Comparison of ENCODE assay signal across 11 mouse cellular contexts in the genomic region with DNA sequence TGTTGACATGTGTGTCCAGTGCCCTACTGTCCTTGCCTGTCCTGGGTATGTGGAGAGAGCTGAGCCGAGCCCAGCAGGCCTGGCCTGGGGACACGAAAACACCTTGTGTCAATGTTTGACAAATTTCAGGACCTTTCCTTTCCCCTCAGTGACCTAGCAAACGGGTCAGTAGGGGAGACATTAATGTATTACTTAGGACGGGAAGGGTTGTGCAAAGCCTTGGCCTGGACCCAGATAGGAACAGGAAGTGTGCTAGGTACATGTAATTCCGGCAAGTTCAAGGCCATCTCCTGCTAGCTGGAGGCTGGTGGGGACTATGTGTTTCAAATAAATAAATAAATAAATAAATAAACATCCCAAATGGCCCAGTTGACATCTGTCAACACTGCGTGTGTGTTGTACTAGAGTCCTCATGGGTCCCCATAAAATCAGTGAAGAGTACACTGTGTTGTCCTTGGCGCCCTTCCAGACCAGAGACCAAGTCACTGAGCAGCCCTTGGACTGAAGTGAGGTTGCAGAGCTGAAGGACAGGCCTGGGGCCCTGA. TPM values are rescaled to one million over a fixed set of nuclear protein-coding genes. Genes with fewer than 3 reads are reported as not detected.
DNase-seq lines count a peak whose midpoint lies in the region; ATAC-seq lines count a peak whose summit lies in the region.
"Had no signal": no experiment of that assay in that cellular context is flagged by ENCODE, and none has a peak within 500 bp of the region (broad histone marks: within the 10 kb centered on the region; RNA-seq: fewer than 3 reads in every experiment).

No protein-coding gene starts in this region.

- no peak overlapping the region for H3K4me2 ChIP-seq in liver, embryonic 12.5 days
- H3K4me2 ChIP-seq in forebrain, embryonic 15.5 days (replicated peaks), result no peak overlapping the region
- H3K4me2 ChIP-seq in intestine, embryonic 15.5 days (replicated peaks), result no peak overlapping the region
- H3K4me2 ChIP-seq: neural tube, embryonic 12.5 days had no signal

- peak; percentile 90 to 93 for DNase-seq in adrenal gland, adult (ENCODE audit: inconsistent age in 2 of 2, low spot score in 1 of 2)
- DNase-seq in adrenal gland, postnatal 4 days (ENCODE audit: low spot score in 2 of 2), result no peak
- peak; percentile 38 for DNase-seq in MN1 (ENCODE audit: low spot score)
- DNase-seq in kidney, adult 9 months, result peak; percentile 86
- no peak for DNase-seq in layer of hippocampus, adult 11-12 months (ENCODE audit: low spot score)
- DNase-seq: embryo, embryonic 11 days; right cerebral cortex, postnatal 14 days had no signal

- ATAC-seq in liver, embryonic 12.5 days, result peak; percentile 24
- no peak for ATAC-seq in forebrain, embryonic 15.5 days (replicated peaks)
- no peak for ATAC-seq in intestine, embryonic 15.5 days

- peaks cover 3% of the 10 kb centered on the region; the same call in 1 of the 2 replicates for H3K9me3 ChIP-seq in liver, embryonic 12.5 days (replicated peaks)
- no peaks in the 10 kb centered on the region for H3K9me3 ChIP-seq in forebrain, embryonic 15.5 days
- H3K9me3 ChIP-seq in intestine, embryonic 15.5 days, result no peaks in the 10 kb centered on the region
- H3K9me3 ChIP-seq: neural tube, embryonic 12.5 days had no signal

- H3K27ac ChIP-seq in liver, embryonic 12.5 days, result peak overlapping the region; percentile 88
- H3K27ac ChIP-seq in forebrain, embryonic 15.5 days (replicated peaks), result no peak overlapping the region
- H3K27ac ChIP-seq in intestine, embryonic 15.5 days, result no peak overlapping the region
- H3K27ac ChIP-seq: neural tube, embryonic 12.5 days had no signal

- no peak overlapping the region for H3K9ac ChIP-seq in liver, embryonic 12.5 days
- H3K9ac ChIP-seq in forebrain, embryonic 15.5 days (replicated peaks), result no peak overlapping the region
- no peak overlapping the region for H3K9ac ChIP-seq in intestine, embryonic 15.5 days
- H3K9ac ChIP-seq: neural tube, embryonic 12.5 days had no signal

- H3K4me1 ChIP-seq in liver, embryonic 12.5 days, result peaks cover 52% of the 10 kb centered on the region
- H3K4me1 ChIP-seq in forebrain, embryonic 15.5 days, result peaks cover 12% of the 10 kb centered on the region
- H3K4me1 ChIP-seq in intestine, embryonic 15.5 days (replicated peaks), result peaks cover 23% of the 10 kb centered on the region

- WGBS in liver, embryonic 12.5 days (ENCODE audit: insufficient replicate concordance), result 71% methylated on average over 7 of the region's 7 CpGs
- 80% methylated on average over 7 of the region's 7 CpGs for WGBS in forebrain, embryonic 15.5 days
- WGBS in intestine, embryonic 15.5 days, result 61% methylated on average over 7 of the region's 7 CpGs

- H3K36me3 ChIP-seq in liver, embryonic 12.5 days, result peaks cover 13% of the 10 kb centered on the region
- H3K36me3 ChIP-seq in forebrain, embryonic 15.5 days, result no peaks in the 10 kb centered on the region
- peaks cover 4% of the 10 kb centered on the region for H3K36me3 ChIP-seq in intestine, embryonic 15.5 days

- no peaks in the 10 kb centered on the region for H3K27me3 ChIP-seq in liver, embryonic 12.5 days (replicated peaks)
- no peaks in the 10 kb centered on the region for H3K27me3 ChIP-seq in forebrain, embryonic 15.5 days
- no peaks in the 10 kb centered on the region for H3K27me3 ChIP-seq in intestine, embryonic 15.5 days (replicated peaks)
- H3K27me3 ChIP-seq: neural tube, embryonic 12.5 days had no signal

- H3K4me3 ChIP-seq in liver, embryonic 12.5 days, result no peak overlapping the region
- H3K4me3 ChIP-seq in forebrain, embryonic 15.5 days, result no peak overlapping the region
- H3K4me3 ChIP-seq in intestine, embryonic 15.5 days (replicated peaks), result no peak overlapping the region
- H3K4me3 ChIP-seq: neural tube, embryonic 12.5 days had no signal

RNA-seq across cellular contexts. Expression of gene Grhpr, which starts 1.3 kb away (rescaled TPM):
- 100 to 1,000 TPM; 153 to 162 TPM for total RNA-seq in adrenal gland, postnatal 4 days (2021)
- polyA plus RNA-seq in liver, embryonic 12.5 days (2016; fragmentation: Nextera tagmentation; extraction: Ambion mirVana), result 94.2 and 98.6 TPM in 2 replicates
- 20.7 and 21.1 TPM in 2 replicates for polyA plus RNA-seq in forebrain, embryonic 15.5 days (2015; fragmentation: Nextera tagmentation; extraction: Ambion mirVana)
- 102 and 112 TPM in 2 replicates for polyA plus RNA-seq in intestine, embryonic 15.5 days (2015; fragmentation: Nextera tagmentation; extraction: Ambion mirVana)

RNA-seq across cellular contexts. Expression of gene Zbtb5, which starts 32.3 kb away (rescaled TPM):
- total RNA-seq in adrenal gland, postnatal 4 days (2021), result 10 to 100 TPM; 20.2 to 21.3 TPM
- polyA plus RNA-seq in liver, embryonic 12.5 days (2016; fragmentation: Nextera tagmentation; extraction: Ambion mirVana), result 8.3 TPM in 2 replicates
- polyA plus RNA-seq in forebrain, embryonic 15.5 days (2015; fragmentation: Nextera tagmentation; extraction: Ambion mirVana), result 46.7 and 46.8 TPM in 2 replicates
- 15.8 and 16.5 TPM in 2 replicates for polyA plus RNA-seq in intestine, embryonic 15.5 days (2015; fragmentation: Nextera tagmentation; extraction: Ambion mirVana)

RNA-seq across cellular contexts. Expression of gene Polr1e, which starts 38.5 kb away (rescaled TPM):
- total RNA-seq in adrenal gland, postnatal 4 days (2021), result 10 to 100 TPM; 19.9 to 20.1 TPM
- 40.7 and 44.9 TPM in 2 replicates for polyA plus RNA-seq in liver, embryonic 12.5 days (2016; fragmentation: Nextera tagmentation; extraction: Ambion mirVana)
- polyA plus RNA-seq in forebrain, embryonic 15.5 days (2015; fragmentation: Nextera tagmentation; extraction: Ambion mirVana), result 31.0 and 34.8 TPM in 2 replicates
- 34.8 and 35.9 TPM in 2 replicates for polyA plus RNA-seq in intestine, embryonic 15.5 days (2015; fragmentation: Nextera tagmentation; extraction: Ambion mirVana)

Comparison
In these comparisons a context has a peak if more than half of its experiments do, and no peak if none do; other contexts are left out.
1. DNase-seq: peak in adrenal gland, adult (2 of 2), MN1 (single experiment) and kidney, adult 9 months (single experiment); none in adrenal gland, postnatal 4 days (0 of 2) and layer of hippocampus, adult 11-12 months (single experiment).